Mouse (Mus musculus) E14TG2a.4 (cell line): ENCODE measurements around the gene Hcst.

Experiments used
- CTCF ChIP-seq: conservative IDR thresholded peaks from 2 replicates; pipeline ENCODE4 v1.5.1; 2014; ENCODE audit warnings: low read length
- NANOG ChIP-seq: IDR thresholded peaks from 2 replicates; pipeline ENCODE4 v1.6.1; 2014; ENCODE audit warnings: borderline replicate concordance, low read length, mixed read lengths
- POU5F1 ChIP-seq: IDR thresholded peaks from 2 replicates; pipeline ENCODE4 v1.6.1; 2014; ENCODE audit warnings: low read length, borderline replicate concordance

DNA sequence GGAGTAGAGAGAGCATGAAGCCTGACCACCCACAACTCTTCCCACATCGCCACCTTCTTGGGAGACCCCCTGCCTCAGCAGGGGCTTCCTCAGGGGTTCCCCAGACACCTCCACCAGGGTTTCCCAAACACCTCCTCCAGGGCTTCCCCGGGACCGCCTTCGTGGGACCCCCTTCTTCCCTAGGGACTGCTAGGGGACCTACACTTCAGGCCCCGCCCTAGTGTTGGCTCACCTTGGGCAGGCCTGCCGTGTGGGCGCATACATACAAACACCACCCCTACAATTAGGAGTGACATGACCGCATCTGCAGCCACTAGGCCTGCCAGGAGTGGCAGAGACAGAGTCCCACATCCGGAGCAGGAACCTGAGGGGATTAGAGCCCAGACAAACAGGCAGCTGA is 1.8 kb downstream of the Hcst start:
- no peak for TF ChIP-seq NANOG
- TF ChIP-seq CTCF = no peak
- TF ChIP-seq POU5F1 = no peak
